Mouse (Mus musculus): Measurements from ENCODE around the gene Erf. TPM values are rescaled to one million over a fixed set of nuclear protein-coding genes. Genes with fewer than 3 reads are reported as not detected.

The Erf gene
- total RNA-seq, 1 experiment from 2014 or later = 10.9 TPM

- no peak for ATAC-seq (replicated peaks; ENCODE audit: low read depth, poor library complexity, severe bottlenecking)
Observed at GRCm38 (mm10) chr7:25244562-25245369, 5.8 kb downstream of the Erf start.

GRCm38 (mm10) chr7:25243361-25243760, 7.2 kb downstream of the Erf start:
- ATAC-seq (replicated peaks; ENCODE audit: low read depth, poor library complexity, severe bottlenecking) = no peak

GRCm38 (mm10) chr7:25241062-25241461, 9.5 kb downstream of the Erf start:
- no peak for ATAC-seq (replicated peaks; ENCODE audit: low read depth, poor library complexity, severe bottlenecking)

GRCm38 (mm10) chr7:25240631-25241030, 9.9 kb downstream of the Erf start:
- no peak for ATAC-seq (replicated peaks; ENCODE audit: low read depth, poor library complexity, severe bottlenecking)

- peak; percentile 69 for ATAC-seq (replicated peaks; ENCODE audit: low read depth, poor library complexity, severe bottlenecking)
Observed at GRCm38 (mm10) chr7:25238829-25239623, 11.5 kb downstream of the Erf start.

GRCm38 (mm10) chr7:25238015-25238706, 12.4 kb downstream of the Erf start:
- peak; percentile 82 for ATAC-seq (replicated peaks; ENCODE audit: low read depth, poor library complexity, severe bottlenecking)

- ATAC-seq (replicated peaks; ENCODE audit: low read depth, poor library complexity, severe bottlenecking) = peak; percentile 75
Observed at GRCm38 (mm10) chr7:25237249-25238014, 13.1 kb downstream of the Erf start, which contains the start of gene Gsk3a. Gene Gsk3a, minus strand, starts transcription at chr7:25237851.

- ATAC-seq (replicated peaks; ENCODE audit: low read depth, poor library complexity, severe bottlenecking) = no peak
Observed at GRCm38 (mm10) chr7:25235526-25235925, 15.0 kb downstream of the Erf start.

GRCm38 (mm10) chr7:25233061-25233460, 17.5 kb downstream of the Erf start:
- ATAC-seq (replicated peaks; ENCODE audit: low read depth, poor library complexity, severe bottlenecking) = no peak

- ATAC-seq (replicated peaks; ENCODE audit: low read depth, poor library complexity, severe bottlenecking) = no peak
Observed at GRCm38 (mm10) chr7:25232101-25232648, 18.4 kb downstream of the Erf start.

GRCm38 (mm10) chr7:25230690-25231285, 19.8 kb downstream of the Erf start:
- ATAC-seq (replicated peaks; ENCODE audit: low read depth, poor library complexity, severe bottlenecking) = no peak

GRCm38 (mm10) chr7:25227523-25228300, 22.8 kb downstream of the Erf start:
- ATAC-seq (replicated peaks; ENCODE audit: low read depth, poor library complexity, severe bottlenecking) = no peak

- ATAC-seq (replicated peaks; ENCODE audit: low read depth, poor library complexity, severe bottlenecking) = no peak
Observed at GRCm38 (mm10) chr7:25222275-25222967, 28.1 kb downstream of the Erf start.

GRCm38 (mm10) chr7:25221102-25221883, 29.3 kb downstream of the Erf start, which contains the start of gene Zfp526:
Gene Zfp526, plus strand, starts transcription at chr7:25221425.
- peak; percentile 73 for ATAC-seq (replicated peaks; ENCODE audit: low read depth, poor library complexity, severe bottlenecking)

- no peak for ATAC-seq (replicated peaks; ENCODE audit: low read depth, poor library complexity, severe bottlenecking)
Observed at GRCm38 (mm10) chr7:25220457-25221101, 30.0 kb downstream of the Erf start, which contains the start of gene Dedd2. Gene Dedd2, minus strand, starts transcription at chr7:25220615.

- ATAC-seq (replicated peaks; ENCODE audit: low read depth, poor library complexity, severe bottlenecking) = peak; percentile 64
Observed at GRCm38 (mm10) chr7:25219756-25220456, 30.7 kb downstream of the Erf start.
